Mouse (Mus musculus): ENCODE data around the gene Nt5c.
"Not testable (repeated sequence)": the region's sequence is repeated elsewhere in the genome, so short reads cannot be mapped to it uniquely, and the experiment has no call there.

The Nt5c gene

GRCm38 (mm10) chr11:115512407-115513183 is 20.9 kb upstream of the Nt5c start:
- in situ Hi-C loops (cut with MboI; ENCODE audit: low pct_unique_long_range_greater_than_20kb in 1 of 2, low sequenced_read_pairs in 2 of 2, unreplicated experiment in 1 of 2) = no loop called here

GRCm38 (mm10) chr11:115512004-115512403 is 20.3 kb upstream of the Nt5c start:
- in situ Hi-C loops (cut with MboI; ENCODE audit: low pct_unique_long_range_greater_than_20kb in 1 of 2, low sequenced_read_pairs in 2 of 2, unreplicated experiment in 1 of 2) = no loop called here

- in situ Hi-C loops (cut with MboI; ENCODE audit: low pct_unique_long_range_greater_than_20kb in 1 of 2, low sequenced_read_pairs in 2 of 2, unreplicated experiment in 1 of 2) = no loop called here
These were observed 19.5 kb upstream of the Nt5c start for GRCm38 (mm10) chr11:115511121-115511520.

- in situ Hi-C loops (cut with MboI; ENCODE audit: low pct_unique_long_range_greater_than_20kb in 1 of 2, low sequenced_read_pairs in 2 of 2, unreplicated experiment in 1 of 2) = no loop called here
These were observed 18.8 kb upstream of the Nt5c start for GRCm38 (mm10) chr11:115510507-115510888.

GRCm38 (mm10) chr11:115509773-115510506 is 18.3 kb upstream of the Nt5c start:
- in situ Hi-C loops (cut with MboI; ENCODE audit: low pct_unique_long_range_greater_than_20kb in 1 of 2, low sequenced_read_pairs in 2 of 2, unreplicated experiment in 1 of 2) = no loop called here

- in situ Hi-C loops (cut with MboI; ENCODE audit: low pct_unique_long_range_greater_than_20kb in 1 of 2, low sequenced_read_pairs in 2 of 2, unreplicated experiment in 1 of 2) = no loop called here
These were observed 16.4 kb upstream of the Nt5c start for GRCm38 (mm10) chr11:115508061-115508460.

GRCm38 (mm10) chr11:115506586-115506985 is 14.9 kb upstream of the Nt5c start:
- in situ Hi-C loops (cut with MboI; ENCODE audit: low pct_unique_long_range_greater_than_20kb in 1 of 2, low sequenced_read_pairs in 2 of 2, unreplicated experiment in 1 of 2) = no loop called here

GRCm38 (mm10) chr11:115502636-115503035 is 11.0 kb upstream of the Nt5c start:
- in situ Hi-C loops (cut with MboI; ENCODE audit: low pct_unique_long_range_greater_than_20kb in 1 of 2, low sequenced_read_pairs in 2 of 2, unreplicated experiment in 1 of 2) = no loop called here

- in situ Hi-C loops (cut with MboI; ENCODE audit: low pct_unique_long_range_greater_than_20kb in 1 of 2, low sequenced_read_pairs in 2 of 2, unreplicated experiment in 1 of 2) = not testable (repeated sequence)
These were observed 4.9 kb upstream of the Nt5c start for GRCm38 (mm10) chr11:115496559-115496958.

GRCm38 (mm10) chr11:115492387-115492786 is 725 bp upstream of the Nt5c start:
- in situ Hi-C loops (cut with MboI; ENCODE audit: low pct_unique_long_range_greater_than_20kb in 1 of 2, low sequenced_read_pairs in 2 of 2, unreplicated experiment in 1 of 2) = no loop called here

GRCm38 (mm10) chr11:115490441-115491355 is 964 bp downstream of the Nt5c start:
- in situ Hi-C loops (cut with MboI; ENCODE audit: low pct_unique_long_range_greater_than_20kb in 1 of 2, low sequenced_read_pairs in 2 of 2, unreplicated experiment in 1 of 2) = no loop called here

GRCm38 (mm10) chr11:115488551-115489104 is 3.0 kb downstream of the Nt5c start:
- in situ Hi-C loops (cut with MboI; ENCODE audit: low pct_unique_long_range_greater_than_20kb in 1 of 2, low sequenced_read_pairs in 2 of 2, unreplicated experiment in 1 of 2) = no loop called here

GRCm38 (mm10) chr11:115485155-115485554 is 6.5 kb downstream of the Nt5c start:
- in situ Hi-C loops (cut with MboI; ENCODE audit: low pct_unique_long_range_greater_than_20kb in 1 of 2, low sequenced_read_pairs in 2 of 2, unreplicated experiment in 1 of 2) = no loop called here

- in situ Hi-C loops (cut with MboI; ENCODE audit: low pct_unique_long_range_greater_than_20kb in 1 of 2, low sequenced_read_pairs in 2 of 2, unreplicated experiment in 1 of 2) = no loop called here
These were observed 7.9 kb downstream of the Nt5c start for GRCm38 (mm10) chr11:115483726-115484125.

- in situ Hi-C loops (cut with MboI; ENCODE audit: low pct_unique_long_range_greater_than_20kb in 1 of 2, low sequenced_read_pairs in 2 of 2, unreplicated experiment in 1 of 2) = no loop called here
These were observed 8.4 kb downstream of the Nt5c start for GRCm38 (mm10) chr11:115483278-115483677.

- in situ Hi-C loops (cut with MboI; ENCODE audit: low pct_unique_long_range_greater_than_20kb in 1 of 2, low sequenced_read_pairs in 2 of 2, unreplicated experiment in 1 of 2) = no loop called here
These were observed 10.0 kb downstream of the Nt5c start for GRCm38 (mm10) chr11:115481553-115482259.

GRCm38 (mm10) chr11:115478296-115478938 is 13.2 kb downstream of the Nt5c start:
- in situ Hi-C loops (cut with MboI; ENCODE audit: low pct_unique_long_range_greater_than_20kb in 1 of 2, low sequenced_read_pairs in 2 of 2, unreplicated experiment in 1 of 2) = no loop called here

- in situ Hi-C loops (cut with MboI; ENCODE audit: low pct_unique_long_range_greater_than_20kb in 1 of 2, low sequenced_read_pairs in 2 of 2, unreplicated experiment in 1 of 2) = not testable (repeated sequence)
These were observed 14.3 kb downstream of the Nt5c start for GRCm38 (mm10) chr11:115477388-115477787.
